ENCODE assay signal across 28 mouse cellular contexts in the genomic region with DNA sequence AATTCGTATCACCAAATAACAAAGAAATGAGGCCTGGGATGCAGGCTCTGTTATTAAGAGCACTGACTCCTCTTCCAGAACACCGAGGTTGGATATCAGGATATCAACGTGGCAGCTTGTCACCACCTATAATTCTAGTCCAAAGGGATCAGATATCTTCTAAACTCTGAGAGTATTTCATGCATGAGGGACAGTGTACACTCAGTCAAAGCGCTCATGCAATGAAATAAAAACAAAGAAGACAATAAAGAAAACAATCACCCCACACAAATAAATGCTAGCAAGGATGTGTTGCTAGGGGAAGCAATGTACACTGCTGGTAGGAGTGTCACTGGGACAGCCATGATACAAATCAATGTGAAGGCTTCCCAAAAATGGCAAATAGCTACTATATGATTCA.
"Had no signal": no experiment of that assay in that cellular context is flagged by ENCODE, and none has a peak within 500 bp of the region (broad histone marks: within the 10 kb centered on the region; RNA-seq: fewer than 3 reads in every experiment).

No protein-coding gene starts in this region.

- ATAC-seq: forebrain, embryonic 13.5 days; forebrain, embryonic 14.5 days; forebrain, embryonic 15.5 days; forebrain, embryonic 16.5 days; forebrain, postnatal 0 days had no signal

- H3K9me3 ChIP-seq: embryonic facial prominence, embryonic 15.5 days; forebrain, embryonic 12.5 days; forebrain, embryonic 15.5 days had no signal

- H3K4me3 ChIP-seq: embryonic facial prominence, embryonic 10.5 days; embryonic facial prominence, embryonic 12.5 days; embryonic facial prominence, embryonic 13.5 days; embryonic facial prominence, embryonic 15.5 days; erythroblast, embryonic 14.5 days; forebrain, embryonic 10.5 days; forebrain, embryonic 12.5 days; forebrain, embryonic 13.5 days; forebrain, embryonic 15.5 days; gastrocnemius, adult 2 months had no signal

- H3K27ac ChIP-seq: embryonic facial prominence, embryonic 10.5 days; embryonic facial prominence, embryonic 12.5 days; embryonic facial prominence, embryonic 13.5 days; embryonic facial prominence, embryonic 15.5 days; forebrain, embryonic 10.5 days; forebrain, embryonic 12.5 days; forebrain, embryonic 13.5 days; forebrain, embryonic 15.5 days; gastrocnemius, adult 2 months had no signal

- H3K27me3 ChIP-seq: embryonic facial prominence, embryonic 12.5 days; embryonic facial prominence, embryonic 13.5 days; embryonic facial prominence, embryonic 15.5 days; forebrain, embryonic 12.5 days; forebrain, embryonic 13.5 days; forebrain, embryonic 15.5 days had no signal

- H3K4me1 ChIP-seq: embryonic facial prominence, embryonic 10.5 days; embryonic facial prominence, embryonic 12.5 days; embryonic facial prominence, embryonic 13.5 days; embryonic facial prominence, embryonic 15.5 days; forebrain, embryonic 10.5 days; forebrain, embryonic 12.5 days; forebrain, embryonic 13.5 days; forebrain, embryonic 15.5 days had no signal

- H3K9ac ChIP-seq: embryonic facial prominence, embryonic 12.5 days; embryonic facial prominence, embryonic 13.5 days; embryonic facial prominence, embryonic 15.5 days; forebrain, embryonic 12.5 days; forebrain, embryonic 13.5 days; forebrain, embryonic 15.5 days; forebrain, postnatal 0 days had no signal

- H3K4me2 ChIP-seq: embryonic facial prominence, embryonic 12.5 days; embryonic facial prominence, embryonic 13.5 days; embryonic facial prominence, embryonic 15.5 days; forebrain, embryonic 12.5 days; forebrain, embryonic 13.5 days; forebrain, embryonic 15.5 days had no signal

- DNase-seq: cerebellum, adult 18-20 months; cerebellum, adult 2 months; cerebellum, adult 8-10 months; cerebellum, adult 9-10 months; cerebellum, adult 9-11 months; cerebellum, postnatal 10 days; cerebellum, postnatal 14 days; cerebellum, postnatal 25 days; cerebellum, postnatal 36 days; embryo, embryonic 11 days; forebrain, postnatal 0 days; gastrocnemius, adult 2 months; gastrocnemius, postnatal 10 days; gastrocnemius, postnatal 14 days; gastrocnemius, postnatal 25 days; gastrocnemius, postnatal 36 days; heart, adult 11 months had no signal

- H3K36me3 ChIP-seq: embryonic facial prominence, embryonic 10.5 days; embryonic facial prominence, embryonic 12.5 days; embryonic facial prominence, embryonic 13.5 days; embryonic facial prominence, embryonic 15.5 days; forebrain, embryonic 10.5 days; forebrain, embryonic 12.5 days; forebrain, embryonic 15.5 days had no signal
